Mouse (Mus musculus): ENCODE measurements around the gene Ctnnbip1.
"Not testable (repeated sequence)": the region's sequence is repeated elsewhere in the genome, so short reads cannot be mapped to it uniquely, and the experiment has no call there.

Gene Ctnnbip1

DNA sequence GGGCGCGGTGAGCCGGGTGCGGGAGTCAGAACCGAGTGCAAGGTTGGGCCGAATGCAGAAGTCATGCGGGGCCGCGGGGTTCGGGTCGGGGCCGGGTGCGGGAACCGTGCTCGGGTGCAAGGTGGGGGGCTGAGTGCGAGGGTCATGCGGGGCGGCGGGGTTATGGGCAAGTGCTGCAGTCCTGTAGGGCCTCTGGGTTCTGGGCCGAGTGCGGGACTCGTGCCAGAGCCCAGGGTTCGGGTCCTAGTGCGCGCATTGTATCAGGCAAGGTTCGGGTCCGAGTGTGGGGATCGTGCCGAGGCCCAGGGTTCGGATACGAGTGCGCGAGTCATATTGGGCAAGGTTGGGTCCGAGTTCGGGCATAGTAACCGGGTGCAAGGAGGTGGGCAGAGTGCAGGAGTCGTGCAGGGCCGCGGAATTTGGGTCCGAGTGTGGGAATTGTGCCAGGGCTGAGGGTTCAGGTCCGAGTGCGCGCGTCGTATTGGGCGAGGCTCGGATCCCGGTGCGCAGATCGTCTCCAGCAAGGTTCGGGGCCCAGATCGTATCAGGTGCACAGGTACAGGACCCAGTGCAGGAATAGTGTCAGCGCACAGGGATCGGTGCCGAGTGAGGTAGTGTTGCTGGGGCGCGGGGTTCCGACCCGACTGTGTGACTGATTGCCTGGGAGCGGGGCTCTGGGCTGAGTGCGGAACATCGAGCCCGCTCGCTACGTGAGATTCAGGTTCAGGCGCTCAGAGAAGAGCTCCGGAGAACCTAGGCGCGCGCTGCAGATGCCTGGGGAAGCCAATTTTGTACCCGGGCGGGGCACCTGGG, 69.0 kb downstream of the Ctnnbip1 start:
- DNase-seq (ENCODE audit: low spot score in 2 of 2) = peak in 1 of 2 experiments; percentile 44

- no peak for DNase-seq (ENCODE audit: low spot score in 2 of 2)
These were observed 69.6 kb downstream of the Ctnnbip1 start for GRCm38 (mm10) chr4:149587596-149588168.

DNA sequence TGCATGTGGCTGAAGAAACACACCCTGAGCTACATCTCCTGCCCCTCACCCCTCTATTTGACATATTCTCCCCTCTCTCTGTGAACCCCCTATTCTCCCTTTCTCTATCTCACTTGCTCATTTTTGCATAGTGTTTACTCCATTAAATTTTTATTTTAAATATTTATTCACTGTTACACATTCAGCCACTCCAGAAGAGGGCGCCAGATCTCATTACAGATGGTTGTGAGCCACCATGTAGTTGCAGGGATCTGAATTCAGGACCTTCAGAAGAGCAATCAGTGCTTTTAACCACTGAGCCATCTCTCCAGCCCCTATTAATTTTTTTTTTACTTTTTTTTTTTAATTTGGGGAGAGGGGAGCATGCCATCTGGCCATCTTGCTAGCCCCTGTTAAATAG, 72.2 kb downstream of the Ctnnbip1 start:
- no peak for DNase-seq (ENCODE audit: low spot score in 2 of 2)

DNA sequence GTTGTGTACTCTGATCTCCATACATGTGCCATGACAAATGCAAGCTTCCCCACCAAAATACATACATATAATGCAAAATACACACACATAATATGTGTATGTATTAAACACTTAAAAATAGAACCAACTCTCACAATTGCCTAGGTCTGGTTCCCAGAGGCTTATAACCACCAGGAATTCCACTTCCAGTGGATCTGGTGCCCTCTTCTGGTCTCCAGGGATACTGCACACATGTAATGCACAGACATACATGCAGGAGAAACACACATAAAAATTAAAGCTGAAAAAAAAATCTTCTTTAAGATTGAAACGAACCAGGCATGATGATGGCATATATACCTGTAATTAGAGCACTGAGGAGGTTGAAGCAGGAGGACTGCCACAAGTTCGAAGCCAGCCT, 73.5 kb downstream of the Ctnnbip1 start:
- no peak for DNase-seq (ENCODE audit: low spot score in 2 of 2)

DNA sequence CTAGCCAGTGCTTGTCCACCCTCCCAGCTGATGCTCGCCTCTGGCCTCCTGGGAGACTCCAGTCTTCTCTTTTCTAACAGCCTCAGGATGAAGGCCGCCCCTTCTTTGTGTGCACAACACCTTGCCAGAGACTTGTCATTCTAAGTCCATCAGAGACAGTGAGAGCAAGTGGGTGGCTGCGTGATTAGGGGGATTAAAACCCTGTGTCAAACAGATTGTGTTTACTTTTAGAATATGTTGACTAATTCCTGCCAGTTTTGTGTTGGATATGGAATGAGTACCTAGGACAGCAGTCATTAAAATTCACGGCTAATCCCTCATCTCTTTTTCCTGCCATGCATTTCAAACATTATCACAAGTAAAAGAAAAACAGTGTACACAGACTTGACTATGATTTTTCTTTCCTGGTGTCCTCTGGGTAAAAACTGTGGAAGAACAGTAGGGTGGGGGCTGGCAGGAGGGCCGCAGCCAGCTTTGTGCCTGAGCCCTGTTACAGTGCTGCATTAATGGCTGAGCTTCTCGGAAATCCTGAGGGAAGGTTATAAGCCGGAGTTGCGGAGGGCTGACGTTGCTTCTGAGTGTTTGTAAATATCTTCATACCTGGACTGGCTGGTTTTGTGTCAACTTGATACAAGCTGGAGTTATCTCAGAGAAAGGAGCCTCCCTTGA, 77.0 kb downstream of the Ctnnbip1 start:
- no peak for DNase-seq (ENCODE audit: low spot score in 2 of 2)

- no peak for DNase-seq (ENCODE audit: low spot score in 2 of 2)
These were observed 79.7 kb downstream of the Ctnnbip1 start for GRCm38 (mm10) chr4:149597641-149598208.

- no peak for DNase-seq (ENCODE audit: low spot score in 2 of 2)
These were observed 81.5 kb downstream of the Ctnnbip1 start for GRCm38 (mm10) chr4:149599549-149599948.

- no peak for DNase-seq (ENCODE audit: low spot score in 2 of 2)
These were observed 82.1 kb downstream of the Ctnnbip1 start for GRCm38 (mm10) chr4:149600130-149600529.

- no peak for DNase-seq (ENCODE audit: low spot score in 2 of 2)
These were observed 83.4 kb downstream of the Ctnnbip1 start for GRCm38 (mm10) chr4:149601484-149601883.

DNA sequence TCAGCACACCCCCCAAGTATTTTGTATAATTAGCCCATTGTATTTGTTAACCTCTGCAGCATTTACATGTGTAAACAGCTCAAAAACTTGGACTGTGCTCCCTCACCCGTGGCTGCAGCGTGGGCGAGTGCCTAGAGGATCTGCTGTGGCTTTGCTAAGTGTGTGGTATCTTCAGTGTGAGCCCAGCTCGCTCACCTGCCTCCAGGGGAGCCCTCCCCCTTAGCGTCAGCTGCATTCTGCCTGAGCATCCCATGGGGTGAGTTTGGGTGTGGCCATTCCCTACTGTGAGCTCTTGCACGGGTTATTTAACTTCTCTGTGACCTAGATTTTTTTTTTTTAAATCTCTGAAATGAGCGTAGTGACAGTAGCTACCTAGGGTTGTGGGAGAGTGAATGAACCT, 84.2 kb downstream of the Ctnnbip1 start:
- DNase-seq (ENCODE audit: low spot score in 2 of 2) = no peak

- DNase-seq (ENCODE audit: low spot score in 2 of 2) = no peak
These were observed 85.8 kb downstream of the Ctnnbip1 start for GRCm38 (mm10) chr4:149603860-149604259.

GRCm38 (mm10) chr4:149604518-149604917, 86.5 kb downstream of the Ctnnbip1 start:
- no peak for DNase-seq (ENCODE audit: low spot score in 2 of 2)

GRCm38 (mm10) chr4:149606056-149606455, 88.0 kb downstream of the Ctnnbip1 start:
- no peak for DNase-seq (ENCODE audit: low spot score in 2 of 2)

DNA sequence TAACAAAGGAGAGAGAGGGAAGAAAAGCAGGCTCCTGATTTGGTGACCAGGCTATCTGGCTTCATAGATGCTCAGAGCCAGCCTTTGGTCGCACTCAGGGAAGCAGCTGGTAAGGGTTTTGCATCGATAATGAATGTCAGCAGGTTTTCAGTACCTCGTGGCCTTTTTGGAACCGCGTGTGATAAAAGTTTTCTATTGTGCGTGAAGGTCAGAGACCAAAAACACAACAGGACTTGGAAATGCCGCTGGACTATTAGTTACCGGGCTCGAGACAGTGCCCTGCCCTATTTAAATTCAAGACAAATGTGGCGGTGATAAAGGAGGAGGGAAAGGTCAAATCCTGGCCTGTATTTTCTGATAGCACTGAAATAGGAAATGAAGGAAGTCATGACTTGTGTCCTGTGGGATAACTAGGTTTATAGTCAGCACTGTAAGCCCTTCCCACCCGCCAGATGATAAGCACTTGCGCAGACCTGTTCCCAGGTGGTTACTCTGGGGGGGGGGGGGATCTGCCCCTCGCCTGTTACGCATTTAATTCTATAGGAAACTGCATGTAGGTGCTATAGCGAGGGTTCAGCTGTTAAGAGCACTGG, 88.8 kb downstream of the Ctnnbip1 start:
- no peak for DNase-seq (ENCODE audit: low spot score in 2 of 2)

GRCm38 (mm10) chr4:149607591-149608308, 89.7 kb downstream of the Ctnnbip1 start:
- no peak for DNase-seq (ENCODE audit: low spot score in 2 of 2)

DNA sequence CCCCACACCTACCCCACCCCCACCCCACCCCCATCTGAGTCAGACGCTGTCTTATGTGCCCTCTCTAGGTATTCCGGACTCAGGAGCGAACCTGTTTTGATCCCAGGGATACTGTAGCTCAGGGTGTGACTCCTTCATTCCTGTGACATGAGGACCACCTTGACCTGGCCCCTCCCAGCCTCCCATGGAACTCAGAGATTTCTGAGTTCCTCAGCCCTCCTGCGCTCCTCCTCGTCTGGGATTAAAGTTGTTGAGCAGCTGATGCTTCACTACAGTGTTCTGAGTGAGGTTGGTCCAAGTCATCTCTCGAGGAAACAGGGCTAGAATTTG, 90.2 kb downstream of the Ctnnbip1 start:
- no peak for DNase-seq (ENCODE audit: low spot score in 2 of 2)

DNA sequence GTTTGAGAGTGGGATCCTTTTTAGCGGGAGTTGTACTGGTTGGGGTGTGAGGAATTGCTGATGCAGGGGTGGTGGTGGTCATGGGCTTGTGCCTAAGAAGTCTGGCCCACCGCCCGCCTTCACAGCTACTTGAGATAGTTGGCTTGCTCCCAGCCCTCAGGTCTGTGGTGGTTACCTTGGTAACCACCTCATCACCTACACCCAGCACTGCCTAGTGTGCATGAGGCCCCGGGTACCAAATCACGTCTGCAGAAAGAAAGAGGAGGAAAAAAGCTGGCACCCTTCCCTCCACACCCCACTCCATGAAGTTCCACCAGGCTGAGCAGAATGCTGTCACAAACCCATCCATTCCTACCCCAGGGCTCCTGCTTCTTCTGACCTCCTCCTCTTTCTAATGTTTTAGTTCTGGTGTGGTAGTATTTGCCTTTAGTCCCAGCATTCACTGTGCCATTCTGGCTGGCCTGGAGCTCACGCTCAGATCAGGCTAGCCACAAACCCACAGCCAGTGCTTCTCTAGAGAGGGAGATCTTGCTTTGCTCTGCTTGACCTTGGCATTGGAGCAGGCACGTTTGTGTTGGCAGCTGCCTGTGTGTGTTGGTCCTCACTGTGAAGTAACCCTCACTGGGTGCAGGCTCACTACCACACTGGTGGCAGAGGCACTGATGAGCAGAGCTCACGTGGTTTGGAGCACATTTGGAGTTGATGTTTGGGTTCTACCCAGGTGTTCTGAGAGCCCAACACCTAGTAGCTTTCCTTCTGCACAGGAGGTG, 91.4 kb downstream of the Ctnnbip1 start:
- DNase-seq (ENCODE audit: low spot score in 2 of 2) = no peak

GRCm38 (mm10) chr4:149611376-149612044, 93.5 kb downstream of the Ctnnbip1 start:
- DNase-seq (ENCODE audit: low spot score in 2 of 2) = peak in 1 of 2 experiments; percentile 55

- DNase-seq (ENCODE audit: low spot score in 2 of 2) = not testable (repeated sequence)
These were observed 95.5 kb downstream of the Ctnnbip1 start for GRCm38 (mm10) chr4:149613497-149613896.

DNA sequence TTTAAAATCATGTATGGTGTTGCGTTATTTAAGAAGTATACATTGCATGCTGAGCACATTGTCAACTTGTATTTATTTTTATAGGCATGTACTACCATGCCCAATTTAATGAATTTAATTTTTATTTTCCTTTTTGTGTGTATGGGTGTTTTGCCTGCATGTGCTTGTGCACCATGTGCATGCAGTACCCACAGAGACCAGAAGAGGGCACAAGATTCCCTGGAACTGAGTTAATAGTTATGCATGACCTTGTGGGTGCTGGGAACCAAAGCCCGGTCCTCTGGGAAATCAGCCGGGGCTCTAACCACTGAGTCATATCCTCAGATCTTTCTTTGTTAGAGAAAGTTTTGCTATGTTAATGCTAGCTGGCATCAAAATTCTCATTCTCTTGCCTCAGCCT, 96.8 kb downstream of the Ctnnbip1 start:
- DNase-seq (ENCODE audit: low spot score in 2 of 2) = no peak

Measured in frontal cortex, postnatal 14 days (tissue).